Mouse (Mus musculus) megakaryocyte, embryonic 14.5 days (primary cell): ENCODE results near the gene Ldhc.

ENCODE experiments used
- FLI1 ChIP-seq: IDR thresholded peaks from 2 replicates; pipeline ENCODE4 v1.6.1; 2012; ENCODE audit warnings: low read length, inconsistent platforms, mixed read lengths
- GATA1 ChIP-seq: IDR thresholded peaks from 3 replicates; pipeline ENCODE4 v1.6.1; 2012; ENCODE audit warnings: mixed read lengths, low read length, inconsistent platforms, borderline replicate concordance

GRCm38 (mm10) chr7:46840326-46840725 is 20.7 kb upstream of the Ldhc start:
- TF ChIP-seq GATA1 (no peak), FLI1 (no peak)
